Mouse (Mus musculus) intestine, embryonic 14.5 days (tissue): Measurements from ENCODE around the gene Smco3. TPM values are rescaled to one million over a fixed set of nuclear protein-coding genes. Genes with fewer than 3 reads are reported as not detected.
A peak's percentile ranks its signal among the peaks of the same experiment; 100 is the strongest.
"Not testable (repeated sequence)": the region's sequence is repeated elsewhere in the genome, so short reads cannot be mapped to it uniquely, and the experiment has no call there.

ENCODE experiments used
- ATAC-seq: fragments of 200-750 bp; cut with Nextera tagmentation; replicated peaks from 2 replicates; pipeline ENCODE4 v1.8.0; 2017; ENCODE audit warnings: low read depth, moderate number of reproducible peaks, moderate TSS enrichment, moderate library complexity; ENCODE audit not compliant: low FRiP score, low TSS enrichment
- DNase-seq: peaks from one replicate; pipeline ENCODE4 v3.0.0-alpha.2; 2018; ENCODE audit warnings: low spot score
- H3K27ac ChIP-seq: fragments of 300-500 bp; sonication (generic); 2 replicates; pipeline ENCODE4 v1.5.1; 2014; ENCODE audit warnings: low read depth, mild to moderate bottlenecking, control low read depth
- H3K27me3 ChIP-seq: fragments of 300-500 bp; sonication (generic); replicated peaks from 2 replicates; pipeline ENCODE4 v1.6.1; 2014; ENCODE audit warnings: low read length, control low read depth; ENCODE audit not compliant: control insufficient read depth, insufficient read depth
- H3K36me3 ChIP-seq: fragments of 300-500 bp; sonication (generic); 2 replicates; pipeline ENCODE4 v1.6.1; 2014; ENCODE audit warnings: low read length, control low read depth; ENCODE audit not compliant: control insufficient read depth, insufficient read depth
- H3K4me1 ChIP-seq: fragments of 300-500 bp; sonication (generic); replicated peaks from 2 replicates; pipeline ENCODE4 v1.6.1; 2014; ENCODE audit warnings: low read length, control low read depth, mixed read lengths; ENCODE audit not compliant: control insufficient read depth, insufficient read depth
- H3K4me2 ChIP-seq: fragments of 300-500 bp; sonication (generic); 2 replicates; pipeline ENCODE4 v1.6.1; 2014; ENCODE audit warnings: low read length
- H3K4me3 ChIP-seq: fragments of 300-500 bp; sonication (generic); 2 replicates; pipeline ENCODE4 v1.5.1; 2014; ENCODE audit warnings: low read depth, low read length, control low read depth, mixed read lengths
- H3K9ac ChIP-seq: fragments of 300-500 bp; sonication (generic); 2 replicates; pipeline ENCODE4 v1.6.1; 2014; ENCODE audit warnings: mild to moderate bottlenecking, low read length
- H3K9me3 ChIP-seq: fragments of 300-500 bp; sonication (generic); 2 replicates; pipeline ENCODE4 v1.6.1; 2016; ENCODE audit warnings: low read length, control low read depth; ENCODE audit not compliant: control insufficient read depth
- WGBS: fragments of 180-500 bp; shearing (Covaris S2); extraction: QIAGEN DNeasy Blood & Tissue Kit; methylation state at CpG from one replicate; pipeline ENCODE4 v1.1.7; 2014; 5-methylcytosine and 5-hydroxymethylcytosine counted together
- polyA plus RNA-seq: library from polyadenylated mRNA; unstranded; fragments of >200 nt; fragmentation: Nextera tagmentation; extraction: Ambion mirVana; gene quantifications from 2 replicates; pipeline ENCODE4 v1.2.1, GENCODE M21; 2014

Smco3 gene
- 3.7 and 4.0 TPM in 2 replicates for polyA plus RNA-seq

GRCm38 (mm10) chr6:136835352-136835751 lies at the start of gene Smco3:
Smco3 (minus strand) TSS chr6:136835452.
- H3K27ac ChIP-seq = no peak within 1 kb of the TSS
- no peaks in the 10 kb centered on the region for H3K27me3 ChIP-seq
- H3K4me2 ChIP-seq = peak within 1 kb of the TSS; percentile 11; the same call in 1 of the 2 replicates
- no peaks in the 10 kb centered on the region for H3K36me3 ChIP-seq
- H3K4me1 ChIP-seq = no peaks in the 10 kb centered on the region
- DNase-seq = no peak
- peak within 1 kb of the TSS; percentile 1; the same call in 1 of the 2 replicates for H3K4me3 ChIP-seq
- no peak for ATAC-seq
- H3K9me3 ChIP-seq = no peaks in the 10 kb centered on the region
- H3K9ac ChIP-seq = no peak within 1 kb of the TSS
- WGBS = 37% methylated on average over 4 of the region's 4 CpGs

GRCm38 (mm10) chr6:136884766-136885165 lies 49.5 kb upstream of the Smco3 start:
- not testable (repeated sequence) for H3K4me1 ChIP-seq, H3K4me2 ChIP-seq, H3K9ac ChIP-seq, H3K9me3 ChIP-seq, H3K4me3 ChIP-seq, DNase-seq, ATAC-seq, H3K27ac ChIP-seq, H3K36me3 ChIP-seq, H3K27me3 ChIP-seq
- WGBS = 48% methylated on average over 1 of the region's 1 CpGs

- ATAC-seq = no peak
- no peaks in the 10 kb centered on the region for H3K36me3 ChIP-seq
- no peak overlapping the region for H3K9ac ChIP-seq
- H3K4me2 ChIP-seq = no peak overlapping the region
- no peaks in the 10 kb centered on the region for H3K27me3 ChIP-seq
- no peaks in the 10 kb centered on the region for H3K9me3 ChIP-seq
- no peaks in the 10 kb centered on the region for H3K4me1 ChIP-seq
- no peak overlapping the region for H3K27ac ChIP-seq
- DNase-seq = no peak
- 93% methylated on average over 6 of the region's 6 CpGs for WGBS
- no peak overlapping the region for H3K4me3 ChIP-seq
These were observed 48.7 kb upstream of the Smco3 start for GRCm38 (mm10) chr6:136883961-136884360.

- 70% methylated on average over 3 of the region's 3 CpGs for WGBS
- no peaks in the 10 kb centered on the region for H3K9me3 ChIP-seq
- ATAC-seq (no peak; the same call in 1 of the 2 replicates), DNase-seq (no peak)
- no peak overlapping the region for H3K27ac ChIP-seq
- no peak overlapping the region for H3K4me2 ChIP-seq
- no peak overlapping the region for H3K9ac ChIP-seq
- H3K36me3 ChIP-seq = no peaks in the 10 kb centered on the region
- H3K27me3 ChIP-seq = no peaks in the 10 kb centered on the region
- no peaks in the 10 kb centered on the region for H3K4me1 ChIP-seq
- no peak overlapping the region for H3K4me3 ChIP-seq
These were observed 48.2 kb upstream of the Smco3 start for GRCm38 (mm10) chr6:136883431-136883915.

GRCm38 (mm10) chr6:136881678-136882077 lies 46.4 kb upstream of the Smco3 start:
- no peak overlapping the region for H3K9ac ChIP-seq
- ATAC-seq (no peak), DNase-seq (no peak)
- no peak overlapping the region for H3K27ac ChIP-seq
- H3K4me3 ChIP-seq = no peak overlapping the region
- H3K4me1 ChIP-seq = no peaks in the 10 kb centered on the region
- H3K36me3 ChIP-seq = no peaks in the 10 kb centered on the region
- no peaks in the 10 kb centered on the region for H3K27me3 ChIP-seq
- no peak overlapping the region for H3K4me2 ChIP-seq
- no peaks in the 10 kb centered on the region for H3K9me3 ChIP-seq
- WGBS = 64% methylated on average over 8 of the region's 8 CpGs

- no peaks in the 10 kb centered on the region for H3K9me3 ChIP-seq
- H3K9ac ChIP-seq = peak within 1 kb of the TSS; percentile 27; the same call in 1 of the 2 replicates
- peak; percentile 54 for DNase-seq
- 0 out of 2 replicates have a peak, but pooled peaks have one; percentile 43 for ATAC-seq
- H3K27ac ChIP-seq = peak within 1 kb of the TSS; percentile 23; the same call in 1 of the 2 replicates
- H3K4me3 ChIP-seq = peak within 1 kb of the TSS; percentile 22
- no peaks in the 10 kb centered on the region for H3K27me3 ChIP-seq
- WGBS = 35% methylated on average over 9 of the region's 9 CpGs
- peaks cover 13% of the 10 kb centered on the region; the same call in 1 of the 2 replicates for H3K4me1 ChIP-seq
- H3K36me3 ChIP-seq = no peaks in the 10 kb centered on the region
- peak within 1 kb of the TSS; percentile 38 for H3K4me2 ChIP-seq
These were observed 40.4 kb upstream of the Smco3 start, which contains the start of gene Mgp for GRCm38 (mm10) chr6:136875670-136876069. Mgp (minus strand) TSS chr6:136875823.

GRCm38 (mm10) chr6:136874599-136874998 lies 39.3 kb upstream of the Smco3 start:
- DNase-seq (no peak), ATAC-seq (no peak)
- peak overlapping the region; percentile 23; the same call in 1 of the 2 replicates for H3K27ac ChIP-seq
- H3K4me3 ChIP-seq = peak overlapping the region; percentile 6; the same call in 1 of the 2 replicates
- peak overlapping the region; percentile 38 for H3K4me2 ChIP-seq
- peaks cover 13% of the 10 kb centered on the region; the same call in 1 of the 2 replicates for H3K4me1 ChIP-seq
- no peak overlapping the region for H3K9ac ChIP-seq
- no peaks in the 10 kb centered on the region for H3K36me3 ChIP-seq
- 30% methylated on average over 8 of the region's 8 CpGs for WGBS
- no peaks in the 10 kb centered on the region for H3K9me3 ChIP-seq
- H3K27me3 ChIP-seq = no peaks in the 10 kb centered on the region

- H3K27me3 ChIP-seq = no peaks in the 10 kb centered on the region
- ATAC-seq (no peak), DNase-seq (no peak)
- H3K27ac ChIP-seq = no peak overlapping the region
- H3K4me2 ChIP-seq = no peak overlapping the region
- 71% methylated on average over 5 of the region's 5 CpGs for WGBS
- H3K4me1 ChIP-seq = 0 out of 2 replicates have a peak, but pooled peaks cover 4% of the 10 kb centered on the region
- no peak overlapping the region for H3K9ac ChIP-seq
- H3K36me3 ChIP-seq = no peaks in the 10 kb centered on the region
- no peak overlapping the region for H3K4me3 ChIP-seq
- H3K9me3 ChIP-seq = no peaks in the 10 kb centered on the region
These were observed 33.7 kb upstream of the Smco3 start for GRCm38 (mm10) chr6:136868921-136869320.

GRCm38 (mm10) chr6:136866150-136866549 lies 30.9 kb upstream of the Smco3 start:
- H3K4me2 ChIP-seq = no peak overlapping the region
- 0 out of 2 replicates have a peak, but pooled peaks cover 4% of the 10 kb centered on the region for H3K4me1 ChIP-seq
- WGBS = 45% methylated on average over 4 of the region's 4 CpGs
- H3K9me3 ChIP-seq = no peaks in the 10 kb centered on the region
- no peak overlapping the region for H3K9ac ChIP-seq
- DNase-seq (no peak), ATAC-seq (no peak; the same call in 1 of the 2 replicates)
- H3K36me3 ChIP-seq = no peaks in the 10 kb centered on the region
- no peaks in the 10 kb centered on the region for H3K27me3 ChIP-seq
- H3K27ac ChIP-seq = no peak overlapping the region
- H3K4me3 ChIP-seq = no peak overlapping the region
